Mouse (Mus musculus) urinary bladder, postnatal 14 days (tissue): ENCODE measurements around the gene Lef1.

Experiments
- DNase-seq: peaks from one replicate; pipeline ENCODE4 v3.0.0; 2021; ENCODE audit warnings: low spot score

The Lef1 gene

GRCm38 (mm10) chr3:131248444-131248843 is 138.2 kb downstream of the Lef1 start:
- DNase-seq: no peak

DNA sequence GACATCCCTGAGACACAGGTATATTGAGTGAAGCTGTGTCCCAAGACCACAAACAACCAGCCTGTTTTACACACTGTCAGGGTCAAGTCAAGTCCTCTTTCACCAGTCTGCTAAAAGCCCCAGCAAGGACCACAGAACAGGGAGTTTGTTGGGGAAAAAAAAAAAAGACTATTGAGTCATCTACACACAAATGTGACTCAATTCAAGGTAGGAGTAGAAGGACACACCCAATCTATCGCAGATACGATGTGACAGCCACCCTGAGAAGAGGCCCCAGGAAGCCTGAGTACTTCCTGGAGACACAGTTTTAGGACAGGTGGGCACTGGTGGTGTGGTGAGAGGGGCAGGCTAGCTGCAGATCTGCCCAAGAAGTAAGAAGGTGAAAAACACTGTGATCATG is 140.0 kb downstream of the Lef1 start:
- DNase-seq: no peak

DNA sequence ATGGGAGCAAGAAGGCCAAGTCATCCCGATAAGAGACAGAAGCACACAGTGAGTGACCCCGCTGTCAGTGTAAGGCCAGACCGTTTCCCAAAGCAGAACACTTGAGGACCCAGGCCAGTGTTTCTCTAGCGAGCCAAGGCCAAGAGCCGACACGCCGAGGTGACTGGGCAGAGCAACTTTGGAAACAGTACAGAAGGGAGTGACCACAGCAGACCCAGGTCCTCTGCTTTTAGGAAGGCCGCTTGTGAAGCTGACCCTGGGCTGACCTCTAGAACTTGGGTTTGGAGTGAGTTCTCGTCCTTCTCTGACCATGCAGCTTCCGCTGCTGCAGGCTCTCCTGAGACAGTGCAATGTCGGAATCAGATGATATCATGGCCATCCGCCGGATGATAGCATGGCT is 140.7 kb downstream of the Lef1 start:
- DNase-seq: no peak

DNA sequence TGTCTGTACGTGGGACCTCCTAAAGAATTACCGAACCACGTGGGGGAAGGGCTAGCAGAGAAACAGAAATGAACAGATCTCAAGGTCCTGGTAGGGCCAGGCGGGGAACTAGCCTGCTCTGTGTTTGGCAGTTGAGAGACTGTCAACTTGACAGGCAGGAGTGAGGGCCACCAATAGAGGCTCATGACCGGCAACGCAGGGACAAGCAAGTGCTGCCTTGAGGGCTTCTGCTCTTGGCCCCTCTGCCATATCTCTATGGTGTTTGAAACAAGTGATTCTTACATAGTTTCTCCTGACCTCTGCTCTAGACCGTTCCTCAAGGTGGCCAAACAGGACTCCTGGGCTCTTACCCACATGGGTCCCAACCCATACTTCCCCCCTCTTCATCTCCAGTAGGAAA is 141.3 kb downstream of the Lef1 start:
- DNase-seq: no peak

- DNase-seq: no peak
Observed at GRCm38 (mm10) chr3:131254991-131255390, 144.7 kb downstream of the Lef1 start.

- DNase-seq: no peak
Observed at GRCm38 (mm10) chr3:131255399-131255981, 145.2 kb downstream of the Lef1 start.

GRCm38 (mm10) chr3:131258921-131259320 is 148.7 kb downstream of the Lef1 start:
- DNase-seq: no peak

- DNase-seq: no peak
Observed at GRCm38 (mm10) chr3:131259392-131259965, 149.2 kb downstream of the Lef1 start.

- DNase-seq: no peak
Observed at GRCm38 (mm10) chr3:131260418-131260817, 150.1 kb downstream of the Lef1 start.

DNA sequence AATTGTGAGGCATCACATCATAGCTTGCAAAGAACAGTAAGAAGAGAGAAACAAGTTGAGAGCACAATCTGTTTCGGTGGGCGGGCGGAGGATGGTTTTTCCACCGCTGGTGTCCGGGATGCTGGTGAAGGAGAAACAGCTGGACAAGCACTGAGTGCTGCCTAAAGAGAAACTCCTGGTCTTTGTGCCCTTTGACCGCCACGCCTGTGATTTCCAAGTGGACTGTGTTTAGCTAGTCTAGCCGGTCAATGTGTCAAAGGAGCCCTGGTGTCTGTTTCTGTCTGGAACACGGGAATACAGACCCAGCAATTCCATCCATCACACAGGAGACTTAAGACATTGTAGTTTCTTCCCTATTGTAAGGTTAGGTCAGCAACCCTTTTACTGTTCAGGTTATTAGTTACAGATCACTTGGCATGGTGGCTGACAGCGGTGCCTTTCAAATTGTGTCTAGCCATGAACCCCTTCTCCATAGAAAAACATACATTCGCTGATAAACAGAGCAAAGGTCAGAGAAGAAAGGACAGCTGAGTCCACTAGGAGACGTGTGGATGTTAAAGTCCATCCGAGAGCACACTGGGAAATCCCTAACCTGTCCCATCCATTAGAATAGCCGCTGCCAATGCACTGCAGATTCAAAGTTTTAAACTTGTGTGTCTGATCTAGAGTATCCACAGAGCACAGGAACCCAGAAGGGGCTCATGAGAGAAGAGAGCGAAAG is 153.7 kb downstream of the Lef1 start:
- DNase-seq: no peak

DNA sequence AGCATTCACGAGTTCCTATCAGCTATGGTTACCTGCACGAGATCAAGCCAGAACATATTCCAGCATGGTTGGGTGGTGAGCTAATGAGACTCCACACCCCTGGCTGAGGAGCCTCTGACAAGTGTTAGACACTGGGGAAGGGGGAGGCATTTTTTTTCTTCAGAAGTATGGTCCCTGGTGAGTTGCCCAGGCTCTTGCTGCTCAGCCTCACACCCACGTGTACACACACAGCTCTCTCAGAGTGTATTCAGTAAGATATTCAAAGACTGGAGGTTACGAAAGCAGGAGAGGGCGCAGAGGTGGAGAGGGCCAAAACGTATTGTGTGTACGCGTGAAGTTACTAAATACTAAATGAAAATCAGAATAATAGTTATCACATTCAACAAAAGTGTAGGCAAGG is 155.2 kb downstream of the Lef1 start:
- no peak for DNase-seq

DNA sequence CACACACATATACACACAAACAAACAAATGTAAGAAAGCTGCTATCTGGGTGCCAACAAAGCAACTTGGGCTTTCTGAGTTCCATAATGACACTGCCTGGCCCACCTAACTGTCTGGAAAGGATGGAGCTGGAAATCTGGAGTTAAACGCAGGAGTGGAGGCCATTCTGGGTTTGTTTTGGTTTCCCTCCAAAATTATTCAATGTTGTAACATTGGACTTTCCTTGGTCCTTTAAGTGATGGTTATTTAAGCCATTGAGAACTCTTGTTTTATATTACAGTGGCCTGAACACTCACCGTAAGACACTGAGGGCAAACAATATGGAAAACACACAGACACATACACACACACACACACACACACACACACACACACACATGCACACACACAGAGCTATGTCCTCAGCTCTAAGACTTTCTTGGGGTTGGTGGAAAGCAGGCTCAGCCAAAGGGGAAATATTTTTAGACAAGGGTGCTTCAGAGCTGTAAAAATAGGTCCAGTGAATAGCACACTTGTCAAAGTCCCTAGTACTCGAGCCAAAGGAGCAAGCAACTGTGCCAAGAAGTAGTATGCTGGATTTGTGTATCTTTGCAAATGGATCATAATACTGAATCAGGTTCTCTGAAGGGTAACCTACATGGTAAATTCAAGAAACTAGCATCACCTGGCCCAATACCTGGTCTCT is 156.2 kb downstream of the Lef1 start:
- no peak for DNase-seq

DNA sequence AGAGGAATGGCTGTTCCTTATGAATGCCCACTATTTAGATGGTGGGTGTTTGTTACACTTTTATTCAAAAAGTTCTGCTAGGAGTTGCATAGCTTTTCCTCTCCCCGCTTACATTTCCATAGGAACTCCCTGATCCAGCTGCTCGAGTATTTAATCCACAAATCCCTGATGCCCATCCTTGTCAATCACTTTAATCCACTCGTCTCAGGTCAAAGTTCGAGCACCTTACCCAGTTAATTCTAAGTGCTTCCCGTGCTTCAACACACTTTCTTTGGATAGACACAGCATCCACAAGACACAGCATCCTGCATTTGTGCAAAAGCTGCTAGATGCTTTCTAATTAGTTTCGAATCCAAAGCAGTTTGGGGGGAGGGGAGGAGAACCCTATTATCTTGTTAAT is 160.1 kb downstream of the Lef1 start:
- DNase-seq: no peak

DNA sequence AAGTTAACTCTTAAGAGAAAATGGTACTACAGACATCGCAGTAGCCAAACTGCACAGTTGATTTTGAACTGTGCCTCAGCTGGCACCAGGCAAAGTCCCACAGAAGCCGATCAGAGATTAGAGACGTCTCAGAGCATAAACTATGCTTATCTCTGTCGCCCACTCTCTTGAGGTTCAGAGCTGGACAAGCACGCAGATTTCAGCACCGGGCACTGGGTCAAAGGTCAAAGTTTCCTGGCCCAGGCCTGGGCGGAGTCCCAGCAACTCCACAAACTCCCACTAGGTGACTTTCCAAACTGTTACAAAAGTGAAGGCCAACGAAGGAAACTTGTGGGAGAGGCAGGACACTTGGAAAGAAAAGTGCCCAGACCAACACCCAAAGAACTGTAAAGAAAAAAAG is 160.9 kb downstream of the Lef1 start:
- DNase-seq: peak; percentile 52

DNA sequence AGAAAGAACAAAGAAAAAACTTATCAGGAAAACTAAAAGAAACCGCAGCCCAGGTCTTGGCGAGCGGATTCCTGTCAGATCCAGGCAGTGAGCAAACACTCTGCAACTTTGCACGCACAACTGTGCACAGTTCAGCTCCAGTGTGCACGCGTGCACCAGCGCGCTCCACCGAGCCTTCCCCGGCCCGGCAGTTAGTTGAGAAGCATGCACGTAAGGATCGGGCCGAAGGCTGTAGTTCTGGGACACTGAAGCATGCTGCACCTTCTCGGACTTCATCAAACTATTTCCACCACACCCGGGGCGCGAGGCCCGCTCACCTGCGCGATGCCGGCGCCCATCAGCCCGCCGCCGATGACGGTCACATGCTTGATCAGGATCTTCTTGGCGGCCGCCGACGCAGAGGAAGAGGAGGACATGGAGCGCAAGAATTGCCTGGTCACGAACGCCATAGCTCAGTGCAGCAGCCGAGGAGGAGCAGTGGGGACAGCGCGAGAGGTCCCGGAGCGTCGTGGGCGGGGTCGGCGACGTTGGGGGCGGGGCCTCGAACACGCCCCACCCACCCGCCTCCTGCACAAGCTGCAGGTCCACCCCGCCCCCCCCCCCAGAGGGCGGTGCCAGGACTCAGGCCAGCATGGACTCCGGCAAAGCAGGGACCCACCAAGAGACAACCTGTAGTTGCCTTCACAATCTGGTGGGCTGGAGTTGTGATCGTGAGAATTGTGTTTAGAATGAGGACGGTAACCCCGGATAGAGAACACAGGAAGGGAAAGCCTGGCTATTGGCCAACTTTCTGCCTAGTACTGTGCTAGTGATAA is 161.5 kb downstream of the Lef1 start, which contains the start of gene Hadh:
Gene Hadh, minus strand, starts transcription at position 543 of the 815 bp plus-strand sequence.
- DNase-seq: peak; percentile 87

DNA sequence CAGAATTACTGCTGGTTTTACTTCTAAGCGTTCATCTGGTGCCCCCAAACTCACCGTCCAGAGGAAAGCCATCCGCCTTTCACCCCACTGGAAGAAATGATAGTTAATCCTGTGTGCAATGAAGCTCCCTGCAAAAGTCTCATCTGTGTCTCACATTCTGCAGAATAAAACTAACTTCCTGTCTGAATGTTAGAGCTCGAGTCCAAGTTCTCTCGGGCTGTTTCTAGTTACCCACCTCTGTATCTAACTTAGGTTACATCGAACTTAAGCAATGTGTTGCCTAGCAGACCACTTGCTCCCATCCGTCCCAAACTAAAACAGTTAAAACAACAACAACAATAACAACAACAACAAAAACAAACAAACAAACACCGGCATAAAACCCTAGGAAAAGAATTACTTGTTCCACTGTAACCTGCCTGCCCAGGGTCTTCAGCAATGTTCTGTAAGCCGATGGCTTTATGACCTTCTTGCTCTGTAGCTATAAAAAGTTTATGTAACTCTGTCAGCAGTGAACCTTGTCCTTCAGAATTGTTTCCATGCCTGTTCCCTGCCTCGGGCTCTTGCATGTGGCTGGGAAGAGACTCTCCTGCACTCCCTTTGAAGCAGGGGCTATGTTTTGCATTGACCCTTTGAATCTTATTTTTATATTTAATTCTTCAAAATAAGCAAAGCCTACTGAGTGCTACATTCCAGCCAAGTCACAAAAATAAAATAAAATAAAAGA is 162.3 kb downstream of the Lef1 start:
- DNase-seq: no peak
